Mouse (Mus musculus) hindbrain, embryonic 11.5 days (tissue): ENCODE results near the gene Crbn. TPM values are rescaled to one million over a fixed set of nuclear protein-coding genes. Genes with fewer than 3 reads are reported as not detected.

ENCODE experiments used
- ATAC-seq: fragments of 200-750 bp; cut with Nextera tagmentation; 2 replicates; pipeline ENCODE4 v1.8.0; 2017; ENCODE audit warnings: mild to moderate bottlenecking, moderate TSS enrichment, moderate library complexity; ENCODE audit not compliant: low FRiP score
- DNase-seq: peaks from one replicate; pipeline ENCODE4 v3.0.0-alpha.2; 2015; ENCODE audit warnings: low spot score
- H3K27ac ChIP-seq: fragments of 300-500 bp; sonication (generic); 2 replicates; pipeline ENCODE4 v1.5.1; 2014; ENCODE audit warnings: mild to moderate bottlenecking, low read depth, low read length
- H3K27me3 ChIP-seq: fragments of 300-500 bp; sonication (generic); 2 replicates; pipeline ENCODE4 v1.6.1; 2014; ENCODE audit warnings: mild to moderate bottlenecking, low read length, moderate library complexity, mixed read lengths; ENCODE audit not compliant: control insufficient read depth, insufficient read depth
- H3K36me3 ChIP-seq: fragments of 300-500 bp; sonication (generic); 2 replicates; pipeline ENCODE4 v1.6.1; 2014; ENCODE audit warnings: mild to moderate bottlenecking, low read length, moderate library complexity, mixed read lengths; ENCODE audit not compliant: control insufficient read depth, insufficient read depth
- H3K4me1 ChIP-seq: fragments of 300-500 bp; sonication (generic); replicated peaks from 2 replicates; pipeline ENCODE4 v1.6.1; 2014; ENCODE audit warnings: low read length, mixed read lengths; ENCODE audit not compliant: control insufficient read depth, insufficient read depth
- H3K4me2 ChIP-seq: fragments of 300-500 bp; sonication (generic); replicated peaks from 2 replicates; pipeline ENCODE4 v1.6.1; 2014; ENCODE audit warnings: mild to moderate bottlenecking, low read depth, low read length
- H3K4me3 ChIP-seq: fragments of 300-500 bp; sonication (generic); 2 replicates; pipeline ENCODE4 v1.5.1; 2014; ENCODE audit warnings: low read depth, low read length
- H3K9ac ChIP-seq: fragments of 300-500 bp; sonication (generic); 2 replicates; pipeline ENCODE4 v1.6.1; 2014; ENCODE audit warnings: low read depth, low read length
- H3K9me3 ChIP-seq: fragments of 300-500 bp; sonication (generic); 2 replicates; pipeline ENCODE4 v1.6.1; 2016; ENCODE audit warnings: low read length; ENCODE audit not compliant: control insufficient read depth
- WGBS: fragments of 180-500 bp; shearing (Covaris S2); extraction: QIAGEN DNeasy Blood & Tissue Kit; methylation state at CpG from one replicate; pipeline ENCODE4 v1.1.7; 2014; 5-methylcytosine and 5-hydroxymethylcytosine counted together
- polyA plus RNA-seq: library from polyadenylated mRNA; unstranded; fragments of >200 nt; fragmentation: Nextera tagmentation; extraction: Ambion mirVana; gene quantifications from 2 replicates; pipeline ENCODE4 v1.2.1, GENCODE M21; 2014

Crbn gene
- polyA plus RNA-seq, 1 experiment from 2014 or later, result 56.6 TPM

- no peak for DNase-seq
- no peak for ATAC-seq
- no peak overlapping the region for H3K9ac ChIP-seq
- no peaks in the 10 kb centered on the region for H3K27me3 ChIP-seq
- H3K27ac ChIP-seq, result no peak overlapping the region
- H3K4me3 ChIP-seq, result no peak overlapping the region
- H3K36me3 ChIP-seq, result no peaks in the 10 kb centered on the region
- H3K4me2 ChIP-seq, result no peak overlapping the region
- H3K9me3 ChIP-seq, result no peaks in the 10 kb centered on the region
- WGBS, result 88% methylated on average over 4 of the region's 4 CpGs
- H3K4me1 ChIP-seq, result no peaks in the 10 kb centered on the region
Observed at GRCm38 (mm10) chr6:106732563-106732962, 67.3 kb downstream of the Crbn start.

Other genes with a start within 250 kb of the Crbn start
- gene Il5ra, start 51.0 kb downstream of the Crbn start, polyA plus RNA-seq, result not detected in 2 replicates
- gene Trnt1, start 31.0 kb downstream of the Crbn start, polyA plus RNA-seq, result 77.8 and 80.6 TPM in 2 replicates